Mouse (Mus musculus): ENCODE data around the gene Rab20. TPM values are rescaled to one million over a fixed set of nuclear protein-coding genes. Genes with fewer than 3 reads are reported as not detected.

Gene Rab20
- total and polyA plus RNA-seq, 2 experiments = 15.9 to 21.2 TPM

- Histone ChIP-seq H3K9ac (ENCODE audit: low read depth, low read length) (peak overlapping the region; percentile 65), H3K27me3 (ENCODE audit: control insufficient read depth, insufficient read depth, low read length) (no peaks in the 10 kb centered on the region), H3K36me3 (ENCODE audit: control insufficient read depth, insufficient read depth, low read length) (no peaks in the 10 kb centered on the region), H3K27ac (replicated peaks; ENCODE audit: insufficient read depth, low read depth, low read length) (peak overlapping the region; percentile 76), H3K4me1 (ENCODE audit: control insufficient read depth, insufficient read depth, low read length) (peaks cover 31% of the 10 kb centered on the region), H3K4me3 (ENCODE audit: insufficient read depth, low read depth, low read length) (peak overlapping the region; percentile 79), H3K79me2 (ENCODE audit: control insufficient read depth, insufficient read depth, low read length) (peaks cover 25% of the 10 kb centered on the region)
- TF ChIP-seq POLR2A (IDR thresholded peaks at IDR 0.05; ENCODE audit: extremely low read depth, insufficient read depth, low read length) (no peak), CTCF (IDR thresholded peaks at IDR 0.05; ENCODE audit: low read depth, low read length) (no peak)
- no peak for DNase-seq (ENCODE audit: extremely low read depth, low read depth, low spot score)
- 4% methylated on average over 9 of the region's 9 CpGs for WGBS
Measured at GRCm38 (mm10) chr8:11477178-11477553, 1.3 kb downstream of the Rab20 start.

DNA sequence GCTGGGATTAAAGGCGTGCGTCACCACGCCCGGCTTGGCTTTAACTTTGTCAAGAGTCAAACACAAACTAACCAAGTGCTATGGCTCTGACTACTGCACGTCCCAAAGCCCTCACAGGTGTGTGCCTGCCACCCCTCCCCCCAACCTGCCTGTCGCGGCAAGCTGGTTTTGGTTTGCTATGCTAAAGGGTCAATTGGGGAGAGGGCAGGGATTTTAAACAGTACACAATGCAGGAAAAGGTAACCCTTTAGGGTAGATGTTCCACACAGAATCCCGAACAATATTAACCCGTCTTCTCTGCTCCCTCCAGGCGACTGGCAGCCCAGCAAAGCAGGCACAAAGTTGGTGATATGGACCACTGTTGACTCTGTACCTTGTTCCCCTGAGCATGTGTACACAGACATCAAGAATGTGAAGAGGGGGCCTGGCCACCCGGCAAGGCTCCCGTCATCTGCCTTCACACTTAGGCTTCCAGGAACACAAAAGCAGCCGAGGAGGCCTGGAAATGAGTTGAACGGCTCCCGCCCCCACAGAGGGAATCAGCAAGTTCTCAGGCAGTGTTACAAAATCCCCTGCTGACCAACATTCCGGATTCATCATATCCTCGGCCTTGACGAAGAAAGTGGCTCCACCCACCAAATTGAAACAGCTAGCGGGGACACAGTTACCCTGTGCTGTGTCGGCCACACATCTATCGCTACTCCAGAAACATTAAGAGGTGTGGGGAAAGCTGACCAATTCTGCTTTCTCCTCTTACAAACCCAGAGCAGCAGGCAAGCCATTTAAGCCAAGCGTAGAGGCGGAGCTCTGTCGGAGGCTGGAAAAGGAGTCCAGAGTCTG lies 2.0 kb downstream of the Rab20 start:
- H3K27ac ChIP-seq (replicated peaks; ENCODE audit: insufficient read depth, low read depth, low read length) = peak overlapping the region; percentile 76
- peaks cover 25% of the 10 kb centered on the region for H3K79me2 ChIP-seq (ENCODE audit: control insufficient read depth, insufficient read depth, low read length)
- peak overlapping the region; percentile 65 for H3K9ac ChIP-seq (ENCODE audit: low read depth, low read length)
- peak overlapping the region; percentile 79 for H3K4me3 ChIP-seq (ENCODE audit: insufficient read depth, low read depth, low read length)
- no peaks in the 10 kb centered on the region for H3K27me3 ChIP-seq (ENCODE audit: control insufficient read depth, insufficient read depth, low read length)
- H3K4me1 ChIP-seq (ENCODE audit: control insufficient read depth, insufficient read depth, low read length) = peaks cover 29% of the 10 kb centered on the region
- 7% methylated on average over 24 of the region's 24 CpGs for WGBS
- no peaks in the 10 kb centered on the region for H3K36me3 ChIP-seq (ENCODE audit: control insufficient read depth, insufficient read depth, low read length)
- TF ChIP-seq POLR2A (IDR thresholded peaks at IDR 0.05; ENCODE audit: extremely low read depth, insufficient read depth, low read length) (no peak), CTCF (IDR thresholded peaks at IDR 0.05; ENCODE audit: low read depth, low read length) (no peak)
- DNase-seq (ENCODE audit: extremely low read depth, low read depth, low spot score) = peak; percentile 68

GRCm38 (mm10) chr8:11475876-11476275 lies 2.6 kb downstream of the Rab20 start:
- Histone ChIP-seq H3K36me3 (ENCODE audit: control insufficient read depth, insufficient read depth, low read length) (no peaks in the 10 kb centered on the region), H3K4me1 (ENCODE audit: control insufficient read depth, insufficient read depth, low read length) (peaks cover 32% of the 10 kb centered on the region), H3K79me2 (ENCODE audit: control insufficient read depth, insufficient read depth, low read length) (peaks cover 25% of the 10 kb centered on the region), H3K27me3 (ENCODE audit: control insufficient read depth, insufficient read depth, low read length) (no peaks in the 10 kb centered on the region), H3K9ac (ENCODE audit: low read depth, low read length) (no peak overlapping the region), H3K27ac (replicated peaks; ENCODE audit: insufficient read depth, low read depth, low read length) (peak overlapping the region; percentile 76), H3K4me3 (ENCODE audit: insufficient read depth, low read depth, low read length) (no peak overlapping the region)
- TF ChIP-seq CTCF (IDR thresholded peaks at IDR 0.05; ENCODE audit: low read depth, low read length) = no peak
- WGBS = 14% methylated on average over 2 of the region's 2 CpGs
- DNase-seq (ENCODE audit: extremely low read depth, low read depth, low spot score) = peak; percentile 58

DNA sequence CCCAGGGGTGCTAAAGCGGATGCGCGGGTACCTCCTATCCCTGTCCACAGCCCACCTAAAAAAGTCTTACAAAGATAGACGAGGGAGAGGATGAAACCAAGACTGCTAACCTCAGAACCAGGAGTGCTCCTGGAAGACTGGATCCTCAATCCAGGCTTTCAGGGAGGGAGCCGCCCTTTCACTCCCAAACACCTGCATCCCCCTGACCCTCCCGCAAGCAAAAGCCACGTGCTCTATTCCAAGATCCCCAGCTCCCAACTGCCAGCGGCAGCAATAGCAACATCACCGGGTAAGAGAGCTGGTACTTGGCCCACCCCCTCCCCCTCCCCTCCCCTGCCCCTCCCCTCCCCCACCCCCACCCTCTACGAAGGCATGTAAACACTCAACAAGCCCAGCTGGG lies 3.1 kb downstream of the Rab20 start:
- Histone ChIP-seq H3K36me3 (ENCODE audit: control insufficient read depth, insufficient read depth, low read length) (no peaks in the 10 kb centered on the region), H3K4me3 (ENCODE audit: insufficient read depth, low read depth, low read length) (no peak overlapping the region), H3K4me1 (ENCODE audit: control insufficient read depth, insufficient read depth, low read length) (peaks cover 36% of the 10 kb centered on the region), H3K27me3 (ENCODE audit: control insufficient read depth, insufficient read depth, low read length) (no peaks in the 10 kb centered on the region), H3K27ac (replicated peaks; ENCODE audit: insufficient read depth, low read depth, low read length) (no peak overlapping the region), H3K79me2 (ENCODE audit: control insufficient read depth, insufficient read depth, low read length) (peaks cover 25% of the 10 kb centered on the region), H3K9ac (ENCODE audit: low read depth, low read length) (no peak overlapping the region)
- DNase-seq (ENCODE audit: extremely low read depth, low read depth, low spot score) = no peak
- TF ChIP-seq CTCF (IDR thresholded peaks at IDR 0.05; ENCODE audit: low read depth, low read length) (no peak), POLR2A (IDR thresholded peaks at IDR 0.05; ENCODE audit: extremely low read depth, insufficient read depth, low read length) (no peak)
- WGBS = 66% methylated on average over 9 of the region's 10 CpGs

- 7% methylated on average over 4 of the region's 4 CpGs for WGBS
- H3K36me3 ChIP-seq (ENCODE audit: control insufficient read depth, insufficient read depth, low read length) = no peaks in the 10 kb centered on the region
- H3K4me1 ChIP-seq (ENCODE audit: control insufficient read depth, insufficient read depth, low read length) = peaks cover 37% of the 10 kb centered on the region
- TF ChIP-seq CTCF (IDR thresholded peaks at IDR 0.05; ENCODE audit: low read depth, low read length) (0 out of 2 replicates have a peak, but pooled peaks have one; percentile 20), POLR2A (IDR thresholded peaks at IDR 0.05; ENCODE audit: extremely low read depth, insufficient read depth, low read length) (no peak)
- peak overlapping the region; percentile 73 for H3K27ac ChIP-seq (replicated peaks; ENCODE audit: insufficient read depth, low read depth, low read length)
- H3K4me3 ChIP-seq (ENCODE audit: insufficient read depth, low read depth, low read length) = no peak overlapping the region
- H3K79me2 ChIP-seq (ENCODE audit: control insufficient read depth, insufficient read depth, low read length) = peaks cover 33% of the 10 kb centered on the region
- H3K9ac ChIP-seq (ENCODE audit: low read depth, low read length) = peak overlapping the region; percentile 1; the same call in 1 of the 2 replicates
- DNase-seq (ENCODE audit: extremely low read depth, low read depth, low spot score) = peak; percentile 98
- H3K27me3 ChIP-seq (ENCODE audit: control insufficient read depth, insufficient read depth, low read length) = no peaks in the 10 kb centered on the region
Measured at GRCm38 (mm10) chr8:11473072-11473471, 5.4 kb downstream of the Rab20 start.

GRCm38 (mm10) chr8:11471309-11471708 lies 7.2 kb downstream of the Rab20 start:
- peaks cover 30% of the 10 kb centered on the region for H3K4me1 ChIP-seq (ENCODE audit: control insufficient read depth, insufficient read depth, low read length)
- no peak overlapping the region for H3K4me3 ChIP-seq (ENCODE audit: insufficient read depth, low read depth, low read length)
- peak overlapping the region; percentile 44; the same call in 1 of the 2 replicates for H3K9ac ChIP-seq (ENCODE audit: low read depth, low read length)
- H3K27ac ChIP-seq (replicated peaks; ENCODE audit: insufficient read depth, low read depth, low read length) = peak overlapping the region; percentile 93
- DNase-seq (ENCODE audit: extremely low read depth, low read depth, low spot score) = peak; percentile 90
- no peaks in the 10 kb centered on the region for H3K27me3 ChIP-seq (ENCODE audit: control insufficient read depth, insufficient read depth, low read length)
- 18% methylated on average over 8 of the region's 8 CpGs for WGBS
- no peaks in the 10 kb centered on the region for H3K36me3 ChIP-seq (ENCODE audit: control insufficient read depth, insufficient read depth, low read length)
- peaks cover 42% of the 10 kb centered on the region for H3K79me2 ChIP-seq (ENCODE audit: control insufficient read depth, insufficient read depth, low read length)
- TF ChIP-seq POLR2A (IDR thresholded peaks at IDR 0.05; ENCODE audit: extremely low read depth, insufficient read depth, low read length) (no peak), CTCF (IDR thresholded peaks at IDR 0.05; ENCODE audit: low read depth, low read length) (no peak)

Measured in liver, adult 2 months (tissue).